Mouse (Mus musculus) embryonic facial prominence, embryonic 12.5 days (tissue): Measurements from ENCODE around the gene Slc4a4. TPM values are rescaled to one million over a fixed set of nuclear protein-coding genes. Genes with fewer than 3 reads are reported as not detected.

Source experiments
- ATAC-seq: fragments of 200-750 bp; cut with Nextera tagmentation; 2 replicates; pipeline ENCODE4 v1.8.0; 2017; ENCODE audit not compliant: insufficient number of reproducible peaks, insufficient read depth, low FRiP score, low TSS enrichment
- H3K27ac ChIP-seq: fragments of 300-500 bp; sonication (generic); 2 replicates; pipeline ENCODE4 v1.5.1; 2016; ENCODE audit warnings: mild to moderate bottlenecking
- H3K27me3 ChIP-seq: fragments of 300-500 bp; sonication (generic); 2 replicates; pipeline ENCODE4 v1.6.1; 2016; ENCODE audit warnings: mild to moderate bottlenecking, moderate library complexity
- H3K36me3 ChIP-seq: fragments of 300-500 bp; sonication (generic); 2 replicates; pipeline ENCODE4 v1.6.1; 2016; ENCODE audit warnings: mild to moderate bottlenecking
- H3K4me1 ChIP-seq: fragments of 300-500 bp; sonication (generic); 2 replicates; pipeline ENCODE4 v1.6.1; 2016
- H3K4me2 ChIP-seq: fragments of 300-500 bp; sonication (generic); replicated peaks from 2 replicates; pipeline ENCODE4 v1.6.1; 2016; ENCODE audit warnings: mild to moderate bottlenecking, moderate library complexity
- H3K4me3 ChIP-seq: fragments of 300-500 bp; sonication (generic); 2 replicates; pipeline ENCODE4 v1.5.1; 2016; ENCODE audit warnings: mild to moderate bottlenecking
- H3K9ac ChIP-seq: fragments of 300-500 bp; sonication (generic); 2 replicates; pipeline ENCODE4 v1.6.1; 2016; ENCODE audit warnings: mild to moderate bottlenecking, moderate library complexity
- H3K9me3 ChIP-seq: fragments of 300-500 bp; sonication (generic); 2 replicates; pipeline ENCODE4 v1.6.1; 2016; ENCODE audit warnings: mild to moderate bottlenecking, moderate library complexity
- WGBS: fragments of 180-500 bp; shearing (Covaris S2); methylation state at CpG from one replicate; pipeline ENCODE4 v1.1.7; 2016; 5-methylcytosine and 5-hydroxymethylcytosine counted together
- polyA plus RNA-seq: library from polyadenylated mRNA; unstranded; fragments of >200 nt; fragmentation: Nextera tagmentation; extraction: Ambion mirVana; gene quantifications from 2 replicates; pipeline ENCODE4 v1.2.1, GENCODE M21; 2016

The Slc4a4 gene
- 2.8 and 4.6 TPM in 2 replicates for polyA plus RNA-seq

GRCm38 (mm10) chr5:88886668-88887555 lies at the start of gene Slc4a4:
Gene Slc4a4, plus strand, starts transcription at chr5:88886818.
- no peaks in the 10 kb centered on the region for H3K9me3 ChIP-seq
- H3K4me3 ChIP-seq, result peak within 1 kb of the TSS; percentile 78
- peak within 1 kb of the TSS; percentile 94 for H3K4me2 ChIP-seq
- WGBS, result 1% methylated on average over 85 of the region's 119 CpGs
- H3K27me3 ChIP-seq, result peaks cover 16% of the 10 kb centered on the region
- ATAC-seq, result peak; percentile 89
- H3K9ac ChIP-seq, result peak within 1 kb of the TSS; percentile 83
- no peaks in the 10 kb centered on the region for H3K36me3 ChIP-seq
- H3K4me1 ChIP-seq, result peaks cover 12% of the 10 kb centered on the region; the same call in 1 of the 2 replicates
- no peak within 1 kb of the TSS for H3K27ac ChIP-seq

GRCm38 (mm10) chr5:88840080-88840798 lies 46.4 kb upstream of the Slc4a4 start:
- no peak overlapping the region for H3K27ac ChIP-seq
- no peaks in the 10 kb centered on the region for H3K4me1 ChIP-seq
- H3K27me3 ChIP-seq, result no peaks in the 10 kb centered on the region
- H3K4me3 ChIP-seq, result no peak overlapping the region
- H3K9ac ChIP-seq, result no peak overlapping the region
- WGBS, result 67% methylated on average over 5 of the region's 5 CpGs
- ATAC-seq, result no peak
- H3K4me2 ChIP-seq, result no peak overlapping the region
- no peaks in the 10 kb centered on the region for H3K36me3 ChIP-seq
- no peaks in the 10 kb centered on the region for H3K9me3 ChIP-seq

DNA sequence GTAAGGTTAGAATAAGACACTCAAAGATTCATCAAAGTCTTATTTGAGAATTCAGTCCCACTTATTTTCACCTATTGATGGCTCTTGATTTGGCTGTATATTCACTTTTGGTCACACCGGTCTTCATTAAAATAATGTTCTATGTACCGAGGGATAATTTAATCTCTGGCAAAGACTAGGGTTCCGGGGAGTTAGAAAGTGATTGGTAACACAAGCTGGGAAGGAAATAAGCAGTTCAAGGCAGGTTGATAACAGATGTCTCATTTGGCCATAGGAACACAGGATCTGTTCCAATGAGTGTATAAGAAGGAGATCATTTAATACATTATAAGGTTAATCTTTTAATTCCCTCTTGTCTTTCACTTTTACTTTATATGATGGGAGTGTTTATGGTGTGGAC lies 29.3 kb upstream of the Slc4a4 start:
- Histone ChIP-seq H3K36me3 (no peaks in the 10 kb centered on the region), H3K9me3 (no peaks in the 10 kb centered on the region), H3K4me3 (no peak overlapping the region), H3K9ac (no peak overlapping the region), H3K27me3 (no peaks in the 10 kb centered on the region), H3K4me1 (no peaks in the 10 kb centered on the region), H3K4me2 (no peak overlapping the region), H3K27ac (no peak overlapping the region)
- ATAC-seq, result no peak
- WGBS, result 84% methylated on average over 3 of the region's 3 CpGs

- H3K36me3 ChIP-seq, result no peaks in the 10 kb centered on the region
- H3K27me3 ChIP-seq, result no peaks in the 10 kb centered on the region
- 85% methylated on average over 4 of the region's 4 CpGs for WGBS
- H3K4me1 ChIP-seq, result no peaks in the 10 kb centered on the region
- H3K9me3 ChIP-seq, result no peaks in the 10 kb centered on the region
- H3K27ac ChIP-seq, result no peak overlapping the region
- no peak overlapping the region for H3K4me3 ChIP-seq
- H3K9ac ChIP-seq, result no peak overlapping the region
- no peak for ATAC-seq
- no peak overlapping the region for H3K4me2 ChIP-seq
Measured at GRCm38 (mm10) chr5:88857801-88858200, 28.8 kb upstream of the Slc4a4 start.

- Histone ChIP-seq H3K4me2 (no peak overlapping the region), H3K27ac (no peak overlapping the region), H3K36me3 (no peaks in the 10 kb centered on the region), H3K4me1 (no peaks in the 10 kb centered on the region), H3K27me3 (no peaks in the 10 kb centered on the region), H3K9me3 (no peaks in the 10 kb centered on the region), H3K4me3 (no peak overlapping the region), H3K9ac (no peak overlapping the region)
- 78% methylated on average over 4 of the region's 4 CpGs for WGBS
- no peak for ATAC-seq
Measured at GRCm38 (mm10) chr5:88858226-88858625, 28.4 kb upstream of the Slc4a4 start.

- no peak for ATAC-seq
- H3K27ac ChIP-seq, result no peak overlapping the region
- H3K9me3 ChIP-seq, result no peaks in the 10 kb centered on the region
- no peak overlapping the region for H3K4me2 ChIP-seq
- no peak overlapping the region for H3K4me3 ChIP-seq
- H3K4me1 ChIP-seq, result no peaks in the 10 kb centered on the region
- WGBS, result 58% methylated on average over 3 of the region's 3 CpGs
- H3K27me3 ChIP-seq, result no peaks in the 10 kb centered on the region
- no peak overlapping the region for H3K9ac ChIP-seq
- no peaks in the 10 kb centered on the region for H3K36me3 ChIP-seq
Measured at GRCm38 (mm10) chr5:88862163-88862562, 24.5 kb upstream of the Slc4a4 start.

- Histone ChIP-seq H3K4me1 (no peaks in the 10 kb centered on the region), H3K27me3 (no peaks in the 10 kb centered on the region), H3K4me2 (no peak overlapping the region), H3K36me3 (no peaks in the 10 kb centered on the region), H3K27ac (no peak overlapping the region), H3K9me3 (no peaks in the 10 kb centered on the region), H3K9ac (no peak overlapping the region), H3K4me3 (no peak overlapping the region)
- no peak for ATAC-seq
- 90% methylated on average over 2 of the region's 2 CpGs for WGBS
Measured at GRCm38 (mm10) chr5:88862794-88863193, 23.8 kb upstream of the Slc4a4 start.

- Histone ChIP-seq H3K27me3 (peaks cover 16% of the 10 kb centered on the region), H3K9ac (no peak overlapping the region), H3K4me3 (no peak overlapping the region), H3K36me3 (no peaks in the 10 kb centered on the region), H3K4me2 (no peak overlapping the region), H3K9me3 (no peaks in the 10 kb centered on the region), H3K27ac (no peak overlapping the region), H3K4me1 (peaks cover 12% of the 10 kb centered on the region; the same call in 1 of the 2 replicates)
- WGBS, result 22% methylated on average over 3 of the region's 3 CpGs
- ATAC-seq, result no peak
Measured at GRCm38 (mm10) chr5:88884101-88884500, 2.5 kb upstream of the Slc4a4 start.

GRCm38 (mm10) chr5:88885503-88885902 lies 1.1 kb upstream of the Slc4a4 start:
- no peaks in the 10 kb centered on the region for H3K36me3 ChIP-seq
- 72% methylated on average over 3 of the region's 3 CpGs for WGBS
- peaks cover 16% of the 10 kb centered on the region for H3K27me3 ChIP-seq
- no peak for ATAC-seq
- H3K4me1 ChIP-seq, result peaks cover 12% of the 10 kb centered on the region; the same call in 1 of the 2 replicates
- no peak overlapping the region for H3K4me3 ChIP-seq
- H3K9ac ChIP-seq, result no peak overlapping the region
- no peak overlapping the region for H3K4me2 ChIP-seq
- no peak overlapping the region for H3K27ac ChIP-seq
- no peaks in the 10 kb centered on the region for H3K9me3 ChIP-seq

DNA sequence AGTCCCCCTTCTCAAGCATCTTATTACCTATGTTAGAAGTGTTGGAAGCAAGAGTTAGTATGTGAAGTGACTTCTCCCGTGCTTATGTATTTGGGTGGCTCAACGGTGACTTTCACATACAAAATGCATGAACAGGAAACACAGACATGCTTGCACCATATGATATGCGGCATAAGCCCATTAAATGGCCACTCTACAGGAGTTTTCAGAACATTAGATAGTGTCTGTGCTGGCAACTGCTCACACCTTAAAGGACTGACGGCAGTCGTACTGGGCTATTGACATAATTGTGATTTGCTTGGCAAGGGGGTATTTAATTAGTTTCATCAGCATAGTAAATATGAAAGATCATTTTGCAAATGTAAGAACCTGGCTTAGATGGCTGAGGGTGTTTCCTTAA lies 674 bp upstream of the Slc4a4 start:
- Histone ChIP-seq H3K9ac (peak overlapping the region; percentile 83; the same call in 1 of the 2 replicates), H3K27ac (no peak overlapping the region), H3K4me1 (peaks cover 12% of the 10 kb centered on the region; the same call in 1 of the 2 replicates), H3K9me3 (no peaks in the 10 kb centered on the region), H3K4me2 (peak overlapping the region; percentile 94), H3K36me3 (no peaks in the 10 kb centered on the region), H3K4me3 (peak overlapping the region; percentile 78; the same call in 1 of the 2 replicates), H3K27me3 (peaks cover 16% of the 10 kb centered on the region)
- ATAC-seq, result no peak
- WGBS, result 49% methylated on average over 5 of the region's 5 CpGs

GRCm38 (mm10) chr5:88886349-88886667 lies 310 bp upstream of the Slc4a4 start:
- H3K27ac ChIP-seq, result no peak overlapping the region
- peak overlapping the region; percentile 94 for H3K4me2 ChIP-seq
- no peak for ATAC-seq

More at GRCm38 (mm10) chr5:88886349-88886667, 310 bp upstream of the Slc4a4 start:
- 2% methylated on average over 14 of the region's 14 CpGs for WGBS
- peak overlapping the region; percentile 78 for H3K4me3 ChIP-seq
- H3K9ac ChIP-seq, result peak overlapping the region; percentile 83
- no peaks in the 10 kb centered on the region for H3K9me3 ChIP-seq
- H3K4me1 ChIP-seq, result peaks cover 12% of the 10 kb centered on the region; the same call in 1 of the 2 replicates
- H3K36me3 ChIP-seq, result no peaks in the 10 kb centered on the region
- H3K27me3 ChIP-seq, result peaks cover 16% of the 10 kb centered on the region
